Mouse (Mus musculus): ENCODE data around the gene Tenm2. TPM values are rescaled to one million over a fixed set of nuclear protein-coding genes. Genes with fewer than 3 reads are reported as not detected.

Tenm2 gene
- total and polyA plus RNA-seq, 3 experiments = not detected

GRCm38 (mm10) chr11:37227404-37227803, 8.4 kb downstream of the Tenm2 start:
- Histone ChIP-seq H3K27me3 (replicated peaks) (no peaks in the 10 kb centered on the region), H3K27ac (ENCODE audit: insufficient read depth, low read depth) (no peak overlapping the region), H3K4me1 (ENCODE audit: control insufficient read depth in 1 of 2, insufficient read depth in 2 of 2) (no peaks in the 10 kb centered on the region), H3K36me3 (replicated peaks in 1 of 2; ENCODE audit: control insufficient read depth in 1 of 2, insufficient read depth in 1 of 2, low read length in 1 of 2) (no peaks in the 10 kb centered on the region), H3K4me3 (replicated peaks in 1 of 3; ENCODE audit: low read depth in 2 of 3, low read length in 2 of 3, poor library complexity in 1 of 3) (no peak overlapping the region), H3K4me2 (ENCODE audit: insufficient read depth, low read depth, poor library complexity, severe bottlenecking) (no peak overlapping the region), H3K79me2 (replicated peaks; ENCODE audit: control insufficient read depth, extremely low read depth, insufficient read depth, poor library complexity, severe bottlenecking) (no peaks in the 10 kb centered on the region), H3K9me3 (replicated peaks; ENCODE audit: low read length) (peaks cover 48% of the 10 kb centered on the region), H3K9ac (ENCODE audit: insufficient read depth, low read depth) (no peak overlapping the region)
- DNase-seq (ENCODE audit: extremely low read depth) = no peak
- in situ Hi-C loops (cut with MboI; ENCODE audit: low pct_ligation_motif_present, low pct_unique_long_range_greater_than_20kb, low sequenced_read_pairs) (no loop called here), dilution Hi-C loops (cut with MboI; ENCODE audit: extremely low pct_ligation_motif_present, extremely low pct_unique_long_range_greater_than_20kb, low sequenced_read_pairs) (no loop called here)
- TF ChIP-seq ETS1 (conservative IDR thresholded peaks at IDR 0.05; ENCODE audit: low read depth, low read length) (no peak), RAD21 (IDR thresholded peaks at IDR 0.05; ENCODE audit: low read depth, low read length) (no peak), GABPA (IDR thresholded peaks at IDR 0.05; ENCODE audit: insufficient replicate concordance, low read depth, low read length) (no peak), RCOR1 (conservative IDR thresholded peaks at IDR 0.05; ENCODE audit: low read depth, low read length) (no peak), EP300 (IDR thresholded peaks at IDR 0.05; ENCODE audit: low read length) (no peak), MYC (IDR thresholded peaks at IDR 0.05; ENCODE audit: low read depth, low read length) (no peak), MAFK (IDR thresholded peaks at IDR 0.05; ENCODE audit: insufficient replicate concordance, low read length) (no peak), ZMIZ1 (IDR thresholded peaks at IDR 0.05; ENCODE audit: low read depth, low read length) (no peak), POLR2AphosphoS2 (IDR thresholded peaks at IDR 0.05; ENCODE audit: low read depth, low read length) (no peak), ZNF384 (IDR thresholded peaks at IDR 0.05; ENCODE audit: low read depth, low read length) (no peak), SIN3A (IDR thresholded peaks at IDR 0.05; ENCODE audit: low read length) (no peak), TBP (conservative IDR thresholded peaks at IDR 0.05; ENCODE audit: low read depth, low read length) (no peak), HCFC1 (IDR thresholded peaks at IDR 0.05; ENCODE audit: low read depth, low read length) (no peak), ZKSCAN1 (IDR thresholded peaks at IDR 0.05; ENCODE audit: borderline replicate concordance, low read depth, low read length) (no peak), NELFE (IDR thresholded peaks at IDR 0.05; ENCODE audit: low read depth, low read length) (no peak), MEF2A (IDR thresholded peaks at IDR 0.05; ENCODE audit: borderline replicate concordance, low read depth, low read length) (no peak)

GRCm38 (mm10) chr11:37226943-37227342, 8.8 kb downstream of the Tenm2 start:
- Histone ChIP-seq H3K4me2 (ENCODE audit: insufficient read depth, low read depth, poor library complexity, severe bottlenecking) (no peak overlapping the region), H3K27ac (ENCODE audit: insufficient read depth, low read depth) (no peak overlapping the region), H3K4me1 (ENCODE audit: control insufficient read depth in 1 of 2, insufficient read depth in 2 of 2) (no peaks in the 10 kb centered on the region), H3K36me3 (replicated peaks in 1 of 2; ENCODE audit: control insufficient read depth in 1 of 2, insufficient read depth in 1 of 2, low read length in 1 of 2) (no peaks in the 10 kb centered on the region), H3K9me3 (replicated peaks; ENCODE audit: low read length) (peaks cover 52% of the 10 kb centered on the region), H3K4me3 (replicated peaks in 1 of 3; ENCODE audit: low read depth in 2 of 3, low read length in 2 of 3, poor library complexity in 1 of 3) (no peak overlapping the region), H3K9ac (ENCODE audit: insufficient read depth, low read depth) (no peak overlapping the region), H3K79me2 (replicated peaks; ENCODE audit: control insufficient read depth, extremely low read depth, insufficient read depth, poor library complexity, severe bottlenecking) (no peaks in the 10 kb centered on the region), H3K27me3 (replicated peaks) (no peaks in the 10 kb centered on the region)
- no peak for DNase-seq (ENCODE audit: extremely low read depth)
- in situ Hi-C loops (cut with MboI; ENCODE audit: low pct_ligation_motif_present, low pct_unique_long_range_greater_than_20kb, low sequenced_read_pairs) = no loop called here
- TF ChIP-seq ZNF384 (IDR thresholded peaks at IDR 0.05; ENCODE audit: low read depth, low read length) = no peak
- dilution Hi-C loops (cut with MboI; ENCODE audit: extremely low pct_ligation_motif_present, extremely low pct_unique_long_range_greater_than_20kb, low sequenced_read_pairs) = no loop called here
